Mouse (Mus musculus) bone marrow macrophage, adult 2 months (primary cell): ENCODE measurements at regions not wholly inside any gene's neighbourhood (a gene's known extent, or its start where the extent isn't known, plus 50 kb on each side); places are given as distances from the start of the nearest gene placed in this dataset.

Experiments
- CTCF ChIP-seq: IDR thresholded peaks from 2 replicates; pipeline ENCODE4 v1.5.1; 2012; ENCODE audit warnings: low read depth, mild to moderate bottlenecking, low read length, moderate library complexity
- POLR2A ChIP-seq: IDR thresholded peaks from 2 replicates; pipeline ENCODE4 v1.6.1; 2012; ENCODE audit warnings: mild to moderate bottlenecking, low read depth, low read length, borderline replicate concordance

DNA sequence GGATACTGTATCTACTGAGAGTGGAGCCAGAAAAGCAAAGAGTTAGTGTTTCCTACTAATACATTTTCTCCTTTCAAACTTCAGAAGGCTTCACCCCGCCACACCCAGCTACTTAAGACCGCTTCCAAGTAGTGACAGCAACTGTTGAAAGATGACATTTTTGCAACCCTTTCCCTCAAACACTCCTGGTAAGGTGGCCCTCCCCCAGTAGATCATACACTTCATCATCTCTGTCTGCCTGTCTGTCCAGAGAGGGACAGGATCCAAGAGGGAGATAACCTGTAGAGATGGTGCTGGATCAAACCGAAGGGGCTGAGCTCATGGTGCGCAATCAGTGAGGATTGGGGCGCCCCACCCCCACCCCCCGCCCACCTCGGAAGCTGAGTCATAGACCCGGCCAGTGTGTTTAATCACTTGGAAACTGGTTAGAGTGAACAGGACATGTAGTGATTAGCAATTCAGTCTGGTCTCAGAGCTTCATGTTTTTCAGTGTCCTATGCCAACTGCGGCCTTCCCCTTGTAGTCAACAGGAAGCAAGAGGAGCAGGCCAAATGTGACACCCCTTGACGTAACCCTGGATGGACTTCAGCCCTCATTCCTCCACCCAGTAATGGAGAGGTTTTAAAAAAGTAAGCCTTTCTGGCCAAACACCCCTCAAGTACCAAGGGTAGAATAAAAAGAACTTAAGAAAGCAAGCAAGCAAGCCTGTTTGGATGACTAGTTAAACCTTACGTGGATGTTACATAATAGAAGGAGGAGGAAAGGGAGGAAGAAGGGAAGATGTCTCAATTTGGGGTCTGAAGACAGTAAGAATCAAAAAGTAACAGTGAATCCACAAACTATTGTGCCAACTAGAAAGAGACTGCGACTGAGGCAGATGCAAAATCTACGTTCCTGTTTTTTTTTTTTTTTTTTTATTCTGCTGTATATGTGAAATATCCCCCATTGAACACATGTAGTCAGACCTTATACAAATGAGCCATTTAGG, 2291.9 kb upstream of the Gm7489 start:
- no peak for TF ChIP-seq CTCF
- no peak for TF ChIP-seq POLR2A
